Mouse (Mus musculus): Measurements from ENCODE around the gene Iqck.

DNA sequence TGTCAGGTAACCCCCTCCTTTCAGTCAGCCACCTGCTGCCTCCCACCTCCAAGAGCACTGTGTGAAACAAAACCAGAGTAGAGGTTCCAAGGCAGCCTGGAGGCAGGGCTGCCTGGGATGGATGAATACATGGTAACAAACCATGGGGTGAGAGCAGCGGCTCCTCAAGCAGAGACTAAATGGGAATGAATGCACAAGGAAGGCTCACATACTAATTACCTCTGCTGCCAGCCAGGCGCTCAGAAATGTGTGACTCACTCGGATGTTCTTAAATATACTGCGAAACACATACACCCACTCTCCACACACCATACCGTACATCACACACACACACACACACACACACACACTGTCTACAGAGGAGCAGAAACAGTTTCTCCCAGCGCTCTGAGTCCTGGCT lies 134.7 kb downstream of the Iqck start:
- TF ChIP-seq MAX (IDR thresholded peaks at IDR 0.05; ENCODE audit: low read length) (no peak), POLR2A (IDR thresholded peaks at IDR 0.05; ENCODE audit: low read depth, low read length) (no peak), ZKSCAN1 (IDR thresholded peaks at IDR 0.05; ENCODE audit: borderline replicate concordance, low read depth, low read length) (no peak), CTCF (conservative IDR thresholded peaks at IDR 0.05 in 1 of 2, IDR thresholded peaks at IDR 0.05 in 1 of 2; ENCODE audit: low read depth in 2 of 2, low read length in 2 of 2) (no peak), MAZ (IDR thresholded peaks at IDR 0.05; ENCODE audit: low read depth, low read length) (no peak), EP300 (IDR thresholded peaks at IDR 0.05; ENCODE audit: low read length) (no peak), NRF1 (IDR thresholded peaks at IDR 0.05; ENCODE audit: low read depth, low read length) (no peak), CHD1 (IDR thresholded peaks at IDR 0.05; ENCODE audit: low read depth, low read length) (no peak), ZNF384 (IDR thresholded peaks at IDR 0.05; ENCODE audit: low read depth, low read length) (no peak), MYC (IDR thresholded peaks at IDR 0.05; ENCODE audit: low read depth, low read length) (no peak), ELF1 (IDR thresholded peaks at IDR 0.05; ENCODE audit: low read depth, low read length) (no peak)
